Comparison of ENCODE assay signal across 26 mouse cellular contexts in the genomic region with DNA sequence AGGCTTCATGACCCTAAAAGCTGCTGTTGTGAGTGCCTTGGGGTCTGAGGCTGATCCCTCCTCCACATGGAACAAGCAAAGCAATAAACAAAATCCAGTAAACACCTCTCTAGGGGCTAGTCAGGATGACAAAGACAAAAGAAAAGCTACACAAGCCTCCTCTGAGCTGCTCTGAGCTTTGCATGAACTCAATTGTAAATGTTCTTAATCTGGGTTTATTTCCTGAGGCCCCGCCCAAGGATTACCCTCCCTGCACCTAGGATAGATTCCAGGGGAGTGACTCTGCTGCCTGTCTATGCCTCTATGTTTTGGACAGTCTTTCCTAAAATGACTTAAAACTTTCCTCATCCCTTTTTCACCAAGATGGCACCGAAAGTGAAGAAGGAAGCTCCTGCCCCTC. TPM values are rescaled to one million over a fixed set of nuclear protein-coding genes. Genes with fewer than 3 reads are reported as not detected.
"Had no signal": no experiment of that assay in that cellular context is flagged by ENCODE, and none has a peak within 500 bp of the region (broad histone marks: within the 10 kb centered on the region; RNA-seq: fewer than 3 reads in every experiment).

No protein-coding gene starts in this region.

- H3K4me1 ChIP-seq: intestine, embryonic 15.5 days; kidney, embryonic 15.5 days; limb, embryonic 13.5 days; liver, embryonic 12.5 days; liver, embryonic 15.5 days; lung, embryonic 15.5 days; midbrain, embryonic 12.5 days had no signal

- DNase-seq: kidney, adult 11 months; kidney, adult 8-10 months; kidney, postnatal 10 days; kidney, postnatal 36 days; layer of hippocampus, postnatal 36 days; liver; lung, adult 18-20 months; lung, postnatal 10 days; lung, postnatal 4 days; thymus, postnatal 25 days had no signal

- H3K4me2 ChIP-seq: intestine, embryonic 15.5 days; kidney, embryonic 15.5 days; limb, embryonic 13.5 days; liver, embryonic 12.5 days; liver, embryonic 15.5 days; lung, embryonic 15.5 days; midbrain, embryonic 12.5 days had no signal

- H3K27me3 ChIP-seq: intestine, embryonic 15.5 days; kidney, embryonic 15.5 days; limb, embryonic 13.5 days; liver, embryonic 12.5 days; liver, embryonic 15.5 days; lung, embryonic 15.5 days; midbrain, embryonic 12.5 days had no signal

- ATAC-seq: intestine, embryonic 15.5 days; liver, embryonic 12.5 days; midbrain, embryonic 16.5 days had no signal

- H3K4me3 ChIP-seq: intestine, embryonic 15.5 days; kidney, embryonic 15.5 days; left cerebral cortex, adult 2 months; limb, embryonic 13.5 days; liver, embryonic 12.5 days; liver, embryonic 15.5 days; lung, embryonic 15.5 days; midbrain, embryonic 12.5 days; myocyte had no signal

- H3K9ac ChIP-seq: intestine, embryonic 15.5 days; kidney, embryonic 15.5 days; limb, embryonic 13.5 days; liver, embryonic 12.5 days; liver, embryonic 15.5 days; lung, embryonic 15.5 days; midbrain, embryonic 12.5 days had no signal

- H3K27ac ChIP-seq: intestine, embryonic 15.5 days; kidney, embryonic 15.5 days; left cerebral cortex, adult 2 months; limb, embryonic 13.5 days; liver, embryonic 12.5 days; liver, embryonic 15.5 days; lung, embryonic 15.5 days; midbrain, embryonic 12.5 days had no signal

- H3K36me3 ChIP-seq: intestine, embryonic 15.5 days; kidney, embryonic 15.5 days; limb, embryonic 13.5 days; liver, embryonic 12.5 days; liver, embryonic 15.5 days; lung, embryonic 15.5 days; midbrain, embryonic 12.5 days had no signal

RNA-seq across cellular contexts. Expression of a gene that starts 20.0 kb away (rescaled TPM):
- total RNA-seq: megakaryocyte progenitor cell, adult 5-6 weeks; megakaryocyte-erythroid progenitor cell, adult 5-6 weeks; monocyte, adult 5-6 weeks had no signal
- polyA plus RNA-seq: limb, embryonic 13.5 days; liver, embryonic 15.5 days; midbrain, embryonic 12.5 days; myocyte; neural tube, embryonic 11.5 days; neural tube, embryonic 14.5 days had no signal

RNA-seq across cellular contexts. Expression of a gene that starts 57.1 kb away (rescaled TPM):
- total RNA-seq: megakaryocyte progenitor cell, adult 5-6 weeks; megakaryocyte-erythroid progenitor cell, adult 5-6 weeks; monocyte, adult 5-6 weeks had no signal
- polyA plus RNA-seq: limb, embryonic 13.5 days; liver, embryonic 12.5 days; lung, embryonic 15.5 days; midbrain, embryonic 12.5 days; myocyte; neural tube, embryonic 11.5 days; neural tube, embryonic 14.5 days; thymus, postnatal 0 days had no signal
